Mouse (Mus musculus): Measurements from ENCODE around the gene Gm21776.
"Not testable (repeated sequence)": the region's sequence is repeated elsewhere in the genome, so short reads cannot be mapped to it uniquely, and the experiment has no call there.

Gene Gm21776

DNA sequence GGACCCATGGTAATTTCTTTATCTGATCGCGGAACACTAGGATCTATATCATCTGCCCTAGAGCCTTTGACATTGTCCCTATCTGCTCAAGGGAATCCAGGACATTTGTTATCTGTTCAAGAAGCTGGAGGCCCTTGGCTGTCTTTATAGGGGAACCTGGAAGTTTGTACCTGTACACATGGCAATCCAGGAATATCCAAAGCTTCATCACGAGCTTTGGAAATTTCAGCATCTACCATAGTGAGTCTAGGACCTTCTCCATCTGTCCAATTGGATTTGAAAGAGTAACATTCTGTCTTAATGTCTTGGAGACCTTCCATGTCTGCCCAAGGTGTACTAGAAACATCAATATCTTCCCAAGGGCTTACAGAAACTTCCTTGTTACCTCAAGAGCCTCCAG, at the start of gene Gm21776:
TSS of gene Gm21776 (plus strand) at position 301 of the 400 bp plus-strand sequence.
- DNase-seq (ENCODE audit: low spot score in 2 of 2) = not testable (repeated sequence)
